Mouse (Mus musculus) intestine, postnatal 0 days (tissue): ENCODE measurements around the gene Scd3. TPM values are rescaled to one million over a fixed set of nuclear protein-coding genes. Genes with fewer than 3 reads are reported as not detected.
"Not testable (repeated sequence)": the region's sequence is repeated elsewhere in the genome, so short reads cannot be mapped to it uniquely, and the experiment has no call there.

Experiments used
- ATAC-seq: fragments of 200-750 bp; cut with Nextera tagmentation; 2 replicates; pipeline ENCODE4 v1.8.0; 2017; ENCODE audit warnings: mild to moderate bottlenecking, moderate TSS enrichment, moderate library complexity
- H3K27ac ChIP-seq: fragments of 300-500 bp; sonication (generic); 2 replicates; pipeline ENCODE4 v1.5.1; 2014; ENCODE audit warnings: mild to moderate bottlenecking, low read depth, low read length, moderate library complexity
- H3K27me3 ChIP-seq: fragments of 300-500 bp; sonication (generic); replicated peaks from 2 replicates; pipeline ENCODE4 v1.6.1; 2014; ENCODE audit warnings: low read length, mixed read lengths; ENCODE audit not compliant: control insufficient read depth, insufficient read depth
- H3K36me3 ChIP-seq: fragments of 300-500 bp; sonication (generic); 2 replicates; pipeline ENCODE4 v1.6.1; 2014; ENCODE audit warnings: mild to moderate bottlenecking, moderate library complexity; ENCODE audit not compliant: control insufficient read depth, insufficient read depth
- H3K4me1 ChIP-seq: fragments of 300-500 bp; sonication (generic); replicated peaks from 2 replicates; pipeline ENCODE4 v1.6.1; 2014; ENCODE audit warnings: antibody characterized with exemption, low read length, mixed read lengths; ENCODE audit not compliant: control insufficient read depth, insufficient read depth
- H3K4me2 ChIP-seq: fragments of 300-500 bp; sonication (generic); replicated peaks from 2 replicates; pipeline ENCODE4 v1.6.1; 2014; ENCODE audit warnings: low read depth, mild to moderate bottlenecking, moderate library complexity
- H3K4me3 ChIP-seq: fragments of 300-500 bp; sonication (generic); 2 replicates; pipeline ENCODE4 v1.5.1; 2014; ENCODE audit warnings: low read depth, low read length
- H3K9ac ChIP-seq: fragments of 300-500 bp; sonication (generic); 2 replicates; pipeline ENCODE4 v1.6.1; 2014; ENCODE audit warnings: mild to moderate bottlenecking, low read depth, low read length
- H3K9me3 ChIP-seq: fragments of 300-500 bp; sonication (generic); 2 replicates; pipeline ENCODE4 v1.6.1; 2016; ENCODE audit warnings: mixed run types; ENCODE audit not compliant: control insufficient read depth
- CTCF ChIP-seq: sonication (generic); IDR thresholded peaks from 2 replicates; pipeline ENCODE4 v1.5.1; 2016; ENCODE audit warnings: low read depth, mild to moderate bottlenecking, control low read depth, antibody characterized with exemption, moderate library complexity
- WGBS: fragments of 180-500 bp; shearing (Covaris S2); extraction: QIAGEN DNeasy Blood & Tissue Kit; methylation state at CpG from one replicate; pipeline ENCODE4 v1.1.7; 2014; 5-methylcytosine and 5-hydroxymethylcytosine counted together
- polyA plus RNA-seq: library from polyadenylated mRNA; unstranded; fragments of >200 nt; fragmentation: Nextera tagmentation; extraction: Ambion mirVana; gene quantifications from 2 replicates; pipeline ENCODE4 v1.2.1, GENCODE M21; 2015

Gene Scd3
- polyA plus RNA-seq, 1 experiment from 2014 or later = not detected

DNA sequence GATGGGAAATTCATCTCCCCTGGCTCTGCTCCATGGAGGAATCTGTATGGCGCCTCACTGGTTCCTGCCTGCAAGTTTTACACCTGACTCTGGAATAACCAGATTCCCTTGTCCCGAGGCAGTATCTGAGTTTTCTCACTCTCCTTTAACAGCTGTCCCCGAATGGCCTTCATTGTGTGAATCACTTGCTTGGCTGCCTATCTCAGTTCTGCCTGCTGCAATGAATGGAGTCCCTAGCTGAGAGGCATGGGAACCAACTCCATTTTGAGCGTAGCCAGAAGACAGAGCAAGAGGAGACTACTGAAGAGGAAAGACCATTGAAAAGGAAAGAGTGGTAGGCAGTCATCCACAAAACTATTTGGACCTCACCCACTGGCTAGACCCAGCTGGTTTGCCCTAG is 70.6 kb downstream of the Scd3 start:
- ATAC-seq = no peak
- TF ChIP-seq CTCF = no peak

GRCm38 (mm10) chr19:44274452-44274851 is 71.4 kb downstream of the Scd3 start:
- Histone ChIP-seq H3K9ac (no peak overlapping the region), H3K4me3 (no peak overlapping the region), H3K27me3 (no peaks in the 10 kb centered on the region), H3K4me1 (no peaks in the 10 kb centered on the region), H3K36me3 (no peaks in the 10 kb centered on the region), H3K27ac (no peak overlapping the region), H3K9me3 (no peaks in the 10 kb centered on the region), H3K4me2 (no peak overlapping the region)
- 96% methylated on average over 4 of the region's 4 CpGs for WGBS
- TF ChIP-seq CTCF = no peak
- ATAC-seq = no peak

More for the DNA sequence above, 70.6 kb downstream of the Scd3 start:
- Histone ChIP-seq H3K4me3 (no peak overlapping the region), H3K4me2 (no peak overlapping the region), H3K4me1 (no peaks in the 10 kb centered on the region), H3K36me3 (no peaks in the 10 kb centered on the region), H3K9me3 (no peaks in the 10 kb centered on the region), H3K9ac (no peak overlapping the region), H3K27ac (no peak overlapping the region), H3K27me3 (no peaks in the 10 kb centered on the region)
- 83% methylated on average over 4 of the region's 4 CpGs for WGBS

GRCm38 (mm10) chr19:44275418-44275817 is 72.3 kb downstream of the Scd3 start:
- no peak for TF ChIP-seq CTCF
- no peak overlapping the region for H3K27ac ChIP-seq
- 0 out of 2 replicates have a peak, but pooled peaks cover 2% of the 10 kb centered on the region for H3K4me1 ChIP-seq
- no peak overlapping the region for H3K4me2 ChIP-seq
- no peak for ATAC-seq
- H3K9ac ChIP-seq = no peak overlapping the region
- WGBS = 86% methylated on average over 1 of the region's 1 CpGs
- H3K4me3 ChIP-seq = no peak overlapping the region
- H3K9me3 ChIP-seq = no peaks in the 10 kb centered on the region
- H3K36me3 ChIP-seq = no peaks in the 10 kb centered on the region
- no peaks in the 10 kb centered on the region for H3K27me3 ChIP-seq

DNA sequence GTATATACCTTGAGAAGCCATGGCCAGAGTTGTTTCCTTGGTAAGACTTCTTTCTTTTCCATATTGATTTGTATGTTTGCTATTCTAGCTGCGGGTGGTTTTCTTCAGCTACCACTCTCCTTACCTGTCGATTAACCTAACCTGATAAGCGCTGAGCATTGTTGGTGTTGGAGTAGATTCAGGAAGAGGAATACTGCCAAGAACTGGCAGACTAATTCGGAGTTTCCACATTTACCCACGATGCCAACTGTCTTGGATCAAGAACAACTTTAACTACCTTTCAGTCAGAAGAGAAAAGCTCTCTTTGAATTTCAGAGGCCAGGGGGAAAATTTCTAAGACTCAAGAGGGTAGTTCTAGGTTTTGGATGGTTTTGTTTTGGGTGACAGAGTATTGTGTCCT is 73.8 kb downstream of the Scd3 start:
- WGBS = 71% methylated on average over 5 of the region's 5 CpGs
- TF ChIP-seq CTCF = no peak

GRCm38 (mm10) chr19:44277931-44278330 is 74.9 kb downstream of the Scd3 start:
- H3K9ac ChIP-seq = no peak overlapping the region
- no peaks in the 10 kb centered on the region for H3K27me3 ChIP-seq
- ATAC-seq = no peak
- H3K9me3 ChIP-seq = no peaks in the 10 kb centered on the region
- no peak overlapping the region for H3K27ac ChIP-seq
- 87% methylated on average over 8 of the region's 8 CpGs for WGBS
- no peak overlapping the region for H3K4me2 ChIP-seq
- no peak for TF ChIP-seq CTCF
- H3K36me3 ChIP-seq = no peaks in the 10 kb centered on the region
- H3K4me3 ChIP-seq = no peak overlapping the region
- peaks cover 16% of the 10 kb centered on the region; the same call in 1 of the 2 replicates for H3K4me1 ChIP-seq

More for the DNA sequence above, 73.8 kb downstream of the Scd3 start:
- H3K27me3 ChIP-seq = no peaks in the 10 kb centered on the region
- no peak overlapping the region for H3K4me3 ChIP-seq
- H3K36me3 ChIP-seq = no peaks in the 10 kb centered on the region
- no peak overlapping the region for H3K9ac ChIP-seq
- no peak overlapping the region for H3K27ac ChIP-seq
- no peak overlapping the region for H3K4me2 ChIP-seq
- no peaks in the 10 kb centered on the region for H3K9me3 ChIP-seq
- 0 out of 2 replicates have a peak, but pooled peaks cover 12% of the 10 kb centered on the region for H3K4me1 ChIP-seq
- ATAC-seq = no peak

DNA sequence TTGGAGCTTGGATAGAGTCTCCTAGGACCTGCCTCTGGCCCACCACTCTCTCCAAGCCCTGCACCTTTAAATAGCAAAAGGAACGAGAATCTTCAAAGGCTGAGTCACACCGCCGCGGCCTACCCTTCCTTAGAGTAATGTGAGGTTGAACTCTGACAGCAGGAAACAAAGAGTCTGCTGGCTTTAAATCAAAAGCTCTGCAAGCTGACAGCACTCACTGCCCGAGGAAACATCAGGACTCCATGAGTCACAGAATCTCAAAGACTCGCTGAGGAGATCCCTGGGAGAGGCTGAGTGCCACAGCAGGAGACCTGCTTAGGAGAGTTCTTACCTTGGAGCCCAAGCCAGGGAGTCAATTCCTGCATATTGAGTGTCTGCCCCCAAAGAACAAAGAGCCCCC is 77.7 kb downstream of the Scd3 start:
- no peak overlapping the region for H3K4me3 ChIP-seq
- no peak for ATAC-seq
- H3K4me2 ChIP-seq = no peak overlapping the region
- H3K9me3 ChIP-seq = no peaks in the 10 kb centered on the region
- no peaks in the 10 kb centered on the region for H3K36me3 ChIP-seq
- TF ChIP-seq CTCF = no peak
- H3K27me3 ChIP-seq = no peaks in the 10 kb centered on the region
- peak overlapping the region; percentile 47 for H3K27ac ChIP-seq
- peaks cover 22% of the 10 kb centered on the region; the same call in 1 of the 2 replicates for H3K4me1 ChIP-seq
- no peak overlapping the region for H3K9ac ChIP-seq
- WGBS = 6% methylated on average over 6 of the region's 6 CpGs

DNA sequence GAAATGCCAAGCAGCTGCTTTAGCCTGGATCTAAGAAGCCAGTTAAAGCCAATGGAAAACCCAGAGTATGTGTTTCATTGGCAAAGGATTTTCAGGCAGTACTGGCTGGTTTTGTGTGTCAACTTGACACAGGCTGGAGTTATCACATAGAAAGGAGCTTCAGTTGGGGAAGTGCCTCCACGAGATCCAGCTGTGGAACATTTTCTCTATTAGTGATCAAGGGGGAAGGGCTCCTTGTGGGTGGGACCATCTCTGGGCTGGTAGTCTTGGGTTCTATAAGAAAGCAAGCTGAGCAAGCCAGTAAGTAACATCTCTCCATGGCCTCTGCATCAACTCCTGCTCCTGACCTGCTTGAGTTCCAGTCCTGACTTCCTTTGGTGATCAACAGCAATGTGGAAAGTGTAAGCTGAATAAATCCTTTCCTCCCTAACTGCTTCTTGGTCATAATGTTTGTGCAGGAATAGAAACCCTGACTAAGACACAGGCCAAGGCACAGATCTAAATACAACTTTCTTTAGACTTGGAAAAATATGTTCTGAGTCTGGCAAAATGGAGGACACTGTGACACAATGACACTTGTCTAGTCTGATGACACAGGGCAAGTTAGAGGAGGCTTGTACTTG is 78.9 kb downstream of the Scd3 start:
- WGBS = 28% methylated on average over 1 of the region's 1 CpGs
- not testable (repeated sequence) for H3K4me3 ChIP-seq, H3K9me3 ChIP-seq, H3K9ac ChIP-seq, H3K36me3 ChIP-seq, H3K27me3 ChIP-seq, H3K4me2 ChIP-seq, ATAC-seq
- Histone ChIP-seq H3K27ac (peak overlapping the region; percentile 79), H3K4me1 (peaks cover 22% of the 10 kb centered on the region; the same call in 1 of the 2 replicates)
